Mouse (Mus musculus) liver, adult 2 months (tissue): ENCODE measurements around the gene Clba1. TPM values are rescaled to one million over a fixed set of nuclear protein-coding genes. Genes with fewer than 3 reads are reported as not detected.
"Not testable (repeated sequence)": the region's sequence is repeated elsewhere in the genome, so short reads cannot be mapped to it uniquely, and the experiment has no call there.

ENCODE experiments used
- DNase-seq: peaks from one replicate; pipeline ENCODE4 v3.0.0-alpha.2; 2011; ENCODE audit warnings: low read depth, low spot score; ENCODE audit errors: extremely low read depth
- H3K27ac ChIP-seq: fragments of 200-500 bp; replicated peaks from 2 replicates; pipeline ENCODE4 v1.5.1; 2012; ENCODE audit warnings: low read depth, mild to moderate bottlenecking, control low read depth, inconsistent platforms, low read length; ENCODE audit not compliant: insufficient read depth
- H3K27me3 ChIP-seq: fragments of 200-500 bp; 2 replicates; pipeline ENCODE4 v1.6.1; 2012; ENCODE audit warnings: mild to moderate bottlenecking, moderate library complexity, low read length, inconsistent platforms; ENCODE audit not compliant: control insufficient read depth, insufficient read depth
- H3K36me3 ChIP-seq: fragments of 200-500 bp; 2 replicates; pipeline ENCODE4 v1.6.1; 2012; ENCODE audit warnings: low read length, inconsistent platforms; ENCODE audit not compliant: control insufficient read depth, insufficient read depth
- H3K4me1 ChIP-seq: fragments of 200-500 bp; 2 replicates; pipeline ENCODE4 v1.6.1; 2011; ENCODE audit warnings: low read length; ENCODE audit not compliant: control insufficient read depth, insufficient read depth
- H3K4me3 ChIP-seq: fragments of 200-500 bp; 2 replicates; pipeline ENCODE4 v1.5.1; 2011; ENCODE audit warnings: low read depth, mild to moderate bottlenecking, control low read depth, low read length, moderate library complexity; ENCODE audit not compliant: insufficient read depth
- H3K79me2 ChIP-seq: fragments of 200-500 bp; 2 replicates; pipeline ENCODE4 v1.6.1; 2012; ENCODE audit warnings: inconsistent platforms, mild to moderate bottlenecking, low read length, moderate library complexity; ENCODE audit not compliant: control insufficient read depth, insufficient read depth
- H3K9ac ChIP-seq: fragments of 200-500 bp; 2 replicates; pipeline ENCODE4 v1.6.1; 2012; ENCODE audit warnings: low read depth, mild to moderate bottlenecking, control low read depth, inconsistent platforms, low read length
- CTCF ChIP-seq: fragments of 200-500 bp; IDR thresholded peaks from 2 replicates; pipeline ENCODE4 v1.5.1; 2011; ENCODE audit warnings: low read depth, low read length, control low read depth
- POLR2A ChIP-seq: fragments of 200-500 bp; IDR thresholded peaks from 2 replicates; pipeline ENCODE4 v1.6.1; 2011; ENCODE audit warnings: low read length, control low read depth; ENCODE audit not compliant: insufficient read depth; ENCODE audit errors: extremely low read depth
- WGBS: fragments of 180-500 bp; shearing (Covaris S2); methylation state at CpG from one replicate; pipeline ENCODE4 v1.1.7; 2018; 5-methylcytosine and 5-hydroxymethylcytosine counted together
- polyA plus RNA-seq: library from polyadenylated mRNA; depleted of rRNA; stranded (reverse); fragments of >200 nt; gene quantifications from 2 replicates; pipeline ENCODE4 v1.2.3, GENCODE M21; 2012
- total RNA-seq: library from RNA; depleted of rRNA; stranded (reverse); fragments of >200 nt; gene quantifications from 2 replicates; pipeline ENCODE4 v1.2.3, GENCODE M21; 2014

Gene Clba1
- total and polyA plus RNA-seq, 2 experiments = 0.09 to 0.42 TPM

- no peak for DNase-seq
- whole genome bisulfite sequencing = 71% methylated on average over 5 of the region's 5 CpGs
- H3K4me1 ChIP-seq = no peaks in the 10 kb centered on the region
- H3K4me3 ChIP-seq = no peak overlapping the region
- no peak overlapping the region for H3K9ac ChIP-seq
- TF ChIP-seq POLR2A = no peak
- TF ChIP-seq CTCF = no peak
- H3K27ac ChIP-seq = no peak overlapping the region
- H3K79me2 ChIP-seq = no peaks in the 10 kb centered on the region
- H3K27me3 ChIP-seq = no peaks in the 10 kb centered on the region
- H3K36me3 ChIP-seq = no peaks in the 10 kb centered on the region
These were observed 538 bp upstream of the Clba1 start for GRCm38 (mm10) chr12:112808212-112808586.

DNA sequence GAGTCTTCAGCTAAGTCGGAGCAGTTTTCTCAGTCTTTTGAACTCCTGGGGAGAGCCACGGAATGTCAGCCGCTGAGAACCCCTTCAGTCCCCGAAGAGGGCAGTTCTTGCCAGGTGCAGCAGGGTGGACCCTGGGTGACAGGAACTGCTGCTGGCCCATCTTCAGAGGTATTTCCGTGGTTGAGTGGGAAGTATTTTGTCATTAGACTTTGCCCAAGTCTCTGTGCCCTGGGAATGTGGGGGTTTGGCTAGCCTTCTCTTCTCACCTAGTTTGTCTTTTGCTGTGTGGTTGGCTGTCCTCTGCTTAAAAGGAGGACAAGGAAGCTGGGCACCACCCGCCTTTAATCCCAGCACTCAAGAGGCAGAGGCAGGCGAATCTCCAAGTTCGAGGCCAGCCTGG is 904 bp downstream of the Clba1 start:
- TF ChIP-seq POLR2A (no peak), CTCF (no peak)
- no peaks in the 10 kb centered on the region for H3K36me3 ChIP-seq
- no peaks in the 10 kb centered on the region for H3K4me1 ChIP-seq
- H3K79me2 ChIP-seq = no peaks in the 10 kb centered on the region
- peak overlapping the region; percentile 35; the same call in 1 of the 2 replicates for H3K9ac ChIP-seq
- H3K27me3 ChIP-seq = no peaks in the 10 kb centered on the region
- no peak overlapping the region for H3K27ac ChIP-seq
- peak overlapping the region; percentile 61; the same call in 1 of the 2 replicates for H3K4me3 ChIP-seq
- WGBS = 21% methylated on average over 8 of the region's 8 CpGs
- no peak for DNase-seq

DNA sequence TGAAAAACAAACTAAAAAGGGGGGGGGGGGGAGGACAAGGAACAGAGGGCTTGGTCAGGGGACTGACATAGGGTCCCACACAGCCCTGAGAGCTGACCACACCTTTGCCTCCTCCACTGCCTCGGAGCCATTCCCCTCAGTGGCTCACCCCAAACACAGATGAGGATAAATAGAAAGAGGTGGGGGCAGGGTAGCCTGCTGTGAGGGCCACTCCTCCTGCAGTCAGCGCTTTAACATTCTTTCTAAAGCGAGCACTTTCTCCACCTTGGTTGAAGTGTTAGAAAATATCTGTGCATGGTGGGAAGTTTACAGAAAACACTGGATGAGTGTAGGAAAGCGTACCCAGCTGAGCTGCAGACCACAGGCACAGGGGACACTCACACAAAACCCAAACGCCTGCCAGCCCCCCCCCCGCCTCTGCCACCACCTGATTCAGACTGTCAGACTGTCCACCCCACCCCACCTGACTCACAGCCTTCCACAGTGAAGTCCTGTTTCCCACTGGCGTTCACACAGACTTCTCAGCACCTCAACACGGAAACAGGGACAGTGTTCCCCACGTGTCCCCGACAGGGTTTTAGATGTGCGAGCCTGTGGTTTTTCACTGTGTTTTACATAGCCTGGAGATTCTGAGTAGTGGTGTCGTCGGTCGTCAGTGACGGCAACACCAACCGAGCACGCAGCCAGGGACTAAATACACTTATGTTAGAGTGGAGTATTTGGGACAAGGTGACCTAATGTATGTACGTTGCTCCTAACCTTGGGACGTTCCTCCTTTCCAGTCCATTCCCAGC is 1.6 kb downstream of the Clba1 start:
- no peak overlapping the region for H3K4me3 ChIP-seq
- H3K9ac ChIP-seq = no peak overlapping the region
- no peaks in the 10 kb centered on the region for H3K79me2 ChIP-seq
- no peaks in the 10 kb centered on the region for H3K36me3 ChIP-seq
- H3K27ac ChIP-seq = no peak overlapping the region
- no peak for DNase-seq
- no peaks in the 10 kb centered on the region for H3K4me1 ChIP-seq
- no peaks in the 10 kb centered on the region for H3K27me3 ChIP-seq
- WGBS = 75% methylated on average over 19 of the region's 19 CpGs
- TF ChIP-seq POLR2A = no peak
- no peak for TF ChIP-seq CTCF

- TF ChIP-seq POLR2A (no peak), CTCF (no peak)
- Histone ChIP-seq H3K36me3 (no peaks in the 10 kb centered on the region), H3K27ac (no peak overlapping the region), H3K79me2 (no peaks in the 10 kb centered on the region), H3K4me3 (no peak overlapping the region), H3K9ac (no peak overlapping the region), H3K4me1 (no peaks in the 10 kb centered on the region), H3K27me3 (no peaks in the 10 kb centered on the region)
- DNase-seq = no peak
- 95% methylated on average over 7 of the region's 7 CpGs for WGBS
These were observed 4.6 kb downstream of the Clba1 start for GRCm38 (mm10) chr12:112813370-112813769.

- H3K36me3 ChIP-seq = no peaks in the 10 kb centered on the region
- no peaks in the 10 kb centered on the region for H3K79me2 ChIP-seq
- no peak for DNase-seq
- H3K27me3 ChIP-seq = no peaks in the 10 kb centered on the region
- no peak overlapping the region for H3K9ac ChIP-seq
- H3K4me1 ChIP-seq = no peaks in the 10 kb centered on the region
- WGBS = 87% methylated on average over 14 of the region's 14 CpGs
- no peak overlapping the region for H3K27ac ChIP-seq
- H3K4me3 ChIP-seq = no peak overlapping the region
- TF ChIP-seq POLR2A (no peak), CTCF (no peak)
These were observed 6.1 kb downstream of the Clba1 start for GRCm38 (mm10) chr12:112814682-112815470.

- no peaks in the 10 kb centered on the region for H3K27me3 ChIP-seq
- TF ChIP-seq POLR2A (no peak), CTCF (peak; percentile 78)
- H3K36me3 ChIP-seq = peaks cover 2% of the 10 kb centered on the region; the same call in 1 of the 2 replicates
- no peak for DNase-seq
- WGBS = 57% methylated on average over 4 of the region's 4 CpGs
- no peak overlapping the region for H3K4me3 ChIP-seq
- no peak overlapping the region for H3K27ac ChIP-seq
- H3K79me2 ChIP-seq = no peaks in the 10 kb centered on the region
- no peak overlapping the region for H3K9ac ChIP-seq
- H3K4me1 ChIP-seq = no peaks in the 10 kb centered on the region
These were observed 7.6 kb downstream of the Clba1 start for GRCm38 (mm10) chr12:112816294-112816693.

DNA sequence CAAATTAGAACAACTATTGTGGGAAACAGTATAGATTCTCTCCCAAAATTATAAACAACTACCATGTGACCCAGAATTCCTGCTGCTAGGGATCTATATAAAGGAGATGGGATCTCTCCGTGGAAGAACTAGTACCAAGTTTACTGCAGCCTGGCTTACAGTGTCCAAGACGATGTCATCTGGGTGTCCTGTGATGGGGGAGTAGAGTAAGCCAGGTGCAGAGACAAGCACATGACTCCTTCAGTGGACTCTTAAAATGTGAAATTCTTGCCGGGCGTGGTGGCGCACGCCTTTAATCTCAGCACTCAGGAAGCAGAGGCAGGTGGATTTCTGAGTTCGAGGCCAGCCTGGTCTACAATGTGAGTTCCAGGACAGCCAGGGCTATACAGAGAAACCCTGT is 8.1 kb downstream of the Clba1 start:
- not testable (repeated sequence) for H3K27ac ChIP-seq, H3K9ac ChIP-seq, H3K4me1 ChIP-seq, H3K27me3 ChIP-seq, H3K36me3 ChIP-seq, DNase-seq, H3K79me2 ChIP-seq, H3K4me3 ChIP-seq
- WGBS = 89% methylated on average over 7 of the region's 7 CpGs
